9 mouse cellular contexts compared by ENCODE assay signal in the genomic region with DNA sequence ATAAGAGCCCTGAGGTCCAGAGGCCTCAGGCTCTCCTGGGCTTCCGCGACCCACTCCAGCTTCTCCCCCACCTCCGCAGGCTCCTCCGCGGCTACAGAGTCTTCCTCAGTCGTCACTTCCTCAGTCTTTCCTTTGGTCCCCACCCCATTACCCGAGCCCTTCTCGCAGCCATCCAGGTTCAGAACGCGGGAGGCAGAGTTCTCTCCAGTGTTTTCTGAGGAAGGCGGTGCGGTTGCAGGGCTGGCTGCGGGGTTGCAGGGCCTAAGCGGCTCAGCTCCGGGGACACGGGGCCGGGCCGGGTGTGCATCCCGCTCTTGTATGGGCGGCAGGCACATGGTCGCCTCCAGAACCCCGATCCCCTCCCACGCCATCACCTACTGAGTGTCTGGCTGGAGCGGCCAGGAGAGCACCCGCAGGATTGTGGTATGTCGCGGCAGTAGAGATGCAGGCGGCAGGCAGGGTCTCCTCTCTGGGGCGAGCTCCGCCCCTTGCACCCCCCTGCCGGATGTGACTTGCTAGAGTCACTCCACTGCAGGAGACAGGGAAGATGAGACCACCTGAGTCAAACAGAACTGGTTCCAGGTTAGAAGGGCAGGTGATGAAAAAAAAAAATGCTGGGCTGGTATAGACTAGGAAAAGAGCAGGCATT. TPM values are rescaled to one million over a fixed set of nuclear protein-coding genes. Genes with fewer than 3 reads are reported as not detected.
DNase-seq lines count a peak whose midpoint lies in the region; ATAC-seq lines count a peak whose summit lies in the region.
"Had no signal": no experiment of that assay in that cellular context is flagged by ENCODE, and none has a peak within 500 bp of the region (broad histone marks: within the 10 kb centered on the region; RNA-seq: fewer than 3 reads in every experiment).

TSS of gene Tspyl3 (minus strand) at position 496 of the 649 bp plus-strand sequence.

- H3K27ac ChIP-seq in intestine, embryonic 15.5 days = peak within 1 kb of the TSS; percentile 61
- H3K27ac ChIP-seq in limb, embryonic 15.5 days = peak within 1 kb of the TSS; percentile 84
- H3K27ac ChIP-seq in midbrain, embryonic 15.5 days = peak within 1 kb of the TSS; percentile 85
- peak within 1 kb of the TSS; percentile 64 for H3K27ac ChIP-seq in stomach, embryonic 16.5 days (ENCODE audit: low read length)

- WGBS in intestine, embryonic 15.5 days = 2% methylated on average over 31 of the region's 31 CpGs
- WGBS in limb, embryonic 15.5 days = 4% methylated on average over 31 of the region's 31 CpGs
- WGBS in midbrain, embryonic 15.5 days = 4% methylated on average over 31 of the region's 31 CpGs
- WGBS in stomach, embryonic 16.5 days = 1% methylated on average over 31 of the region's 31 CpGs

- no peaks in the 10 kb centered on the region for H3K27me3 ChIP-seq in intestine, embryonic 15.5 days (replicated peaks)
- H3K27me3 ChIP-seq in limb, embryonic 15.5 days = no peaks in the 10 kb centered on the region
- no peaks in the 10 kb centered on the region for H3K27me3 ChIP-seq in midbrain, embryonic 15.5 days (replicated peaks)
- H3K27me3 ChIP-seq in stomach, embryonic 16.5 days (ENCODE audit: control insufficient read depth, insufficient read depth, low read length) = no peaks in the 10 kb centered on the region
- H3K27me3 ChIP-seq: Patski had no signal

- peak within 1 kb of the TSS; percentile 70 for H3K4me2 ChIP-seq in intestine, embryonic 15.5 days (replicated peaks)
- peak within 1 kb of the TSS; percentile 80 for H3K4me2 ChIP-seq in limb, embryonic 15.5 days
- H3K4me2 ChIP-seq in midbrain, embryonic 15.5 days = peak within 1 kb of the TSS; percentile 80
- H3K4me2 ChIP-seq in stomach, embryonic 16.5 days (ENCODE audit: low read depth, low read length) = peak within 1 kb of the TSS; percentile 52

- peak within 1 kb of the TSS; percentile 66 for H3K9ac ChIP-seq in intestine, embryonic 15.5 days
- H3K9ac ChIP-seq in limb, embryonic 15.5 days = peak within 1 kb of the TSS; percentile 77
- H3K9ac ChIP-seq in midbrain, embryonic 15.5 days = peak within 1 kb of the TSS; percentile 81
- H3K9ac ChIP-seq in stomach, embryonic 16.5 days (ENCODE audit: low read length) = peak within 1 kb of the TSS; percentile 80

- peak; percentile 58 for ATAC-seq in intestine, embryonic 15.5 days
- ATAC-seq in limb, embryonic 15.5 days (ENCODE audit: insufficient number of reproducible peaks, low FRiP score, low TSS enrichment, low read depth) = peak; percentile 71; the same call in 1 of the 2 replicates
- ATAC-seq in midbrain, embryonic 15.5 days (replicated peaks) = peak; percentile 93
- peak; percentile 62 for ATAC-seq in stomach, embryonic 16.5 days (ENCODE audit: insufficient read depth, low FRiP score)
- ATAC-seq: Patski had no signal

- intact Hi-C loops in gastrocnemius, postnatal 14 days (cut with DNase I; ENCODE audit: low total_unique reads) = no loop called here

- peak; percentile 13 for DNase-seq in kidney, adult 18-20 months
- DNase-seq in kidney, adult 11 months = no peak
- peak; percentile 68 to 69 for DNase-seq in cerebellum, postnatal 25 days
- DNase-seq in gastrocnemius, postnatal 14 days = peak; percentile 26

- H3K4me1 ChIP-seq in intestine, embryonic 15.5 days (replicated peaks) = peaks cover 14% of the 10 kb centered on the region; the same call in 1 of the 2 replicates
- H3K4me1 ChIP-seq in limb, embryonic 15.5 days = peaks cover 13% of the 10 kb centered on the region
- peaks cover 12% of the 10 kb centered on the region for H3K4me1 ChIP-seq in midbrain, embryonic 15.5 days
- peaks cover 7% of the 10 kb centered on the region; the same call in 1 of the 2 replicates for H3K4me1 ChIP-seq in stomach, embryonic 16.5 days (ENCODE audit: control insufficient read depth, insufficient read depth, low read length)

- no peaks in the 10 kb centered on the region for H3K9me3 ChIP-seq in intestine, embryonic 15.5 days
- no peaks in the 10 kb centered on the region for H3K9me3 ChIP-seq in limb, embryonic 15.5 days
- H3K9me3 ChIP-seq in midbrain, embryonic 15.5 days = no peaks in the 10 kb centered on the region
- no peaks in the 10 kb centered on the region for H3K9me3 ChIP-seq in stomach, embryonic 16.5 days (replicated peaks; ENCODE audit: control insufficient read depth, low read length)

- peaks cover 13% of the 10 kb centered on the region for H3K36me3 ChIP-seq in intestine, embryonic 15.5 days
- H3K36me3 ChIP-seq in limb, embryonic 15.5 days = peaks cover 33% of the 10 kb centered on the region
- peaks cover 13% of the 10 kb centered on the region; the same call in 1 of the 2 replicates for H3K36me3 ChIP-seq in midbrain, embryonic 15.5 days (replicated peaks)
- no peaks in the 10 kb centered on the region for H3K36me3 ChIP-seq in stomach, embryonic 16.5 days (ENCODE audit: control insufficient read depth, insufficient read depth, low read length)

- peak within 1 kb of the TSS; percentile 49 for H3K4me3 ChIP-seq in intestine, embryonic 15.5 days (replicated peaks)
- H3K4me3 ChIP-seq in limb, embryonic 15.5 days = peak within 1 kb of the TSS; percentile 64
- peak within 1 kb of the TSS; percentile 69 for H3K4me3 ChIP-seq in midbrain, embryonic 15.5 days
- peak within 1 kb of the TSS; percentile 62 for H3K4me3 ChIP-seq in stomach, embryonic 16.5 days (replicated peaks; ENCODE audit: low read length)

RNA-seq across cellular contexts. Expression of gene Tspyl3, which starts in this region (rescaled TPM):
- 1 to 10 TPM; 1.7 to 1.8 TPM for total RNA-seq in gastrocnemius, postnatal 14 days (2021)
- 10.3 and 11.4 TPM in 2 replicates for polyA plus RNA-seq in intestine, embryonic 15.5 days (2015; fragmentation: Nextera tagmentation; extraction: Ambion mirVana)
- polyA plus RNA-seq in limb, embryonic 15.5 days (2015; fragmentation: Nextera tagmentation; extraction: Ambion mirVana) = 14.5 and 14.7 TPM in 2 replicates
- polyA plus RNA-seq in midbrain, embryonic 15.5 days (2015; fragmentation: Nextera tagmentation; extraction: Ambion mirVana) = 49.2 and 49.7 TPM in 2 replicates
- 9.2 and 9.9 TPM in 2 replicates for polyA plus RNA-seq in stomach, embryonic 16.5 days (2015; fragmentation: Nextera tagmentation; extraction: Ambion mirVana)
